ENCODE assay signal across 8 mouse cellular contexts in genomic region chr4:150910164-150910951, GRCm38 (mm10). TPM values are rescaled to one million over a fixed set of nuclear protein-coding genes. Genes with fewer than 3 reads are reported as not detected.
DNase-seq lines count a peak whose midpoint lies in the region; ATAC-seq and TF ChIP-seq lines count a peak whose summit lies in the region.

No protein-coding gene starts in this region.

- DNase-seq in lung, embryonic 14.5 days: no peak
- DNase-seq in lung, postnatal 14 days: no peak
- no peak for DNase-seq in limb, embryonic 10.5 days (ENCODE audit: low spot score)
- no peak for DNase-seq in urinary bladder, adult 18-20 months (ENCODE audit: low spot score in 2 of 2)
- DNase-seq in B cell, adult 2 months: no peak
- DNase-seq in urinary bladder, postnatal 36 days (ENCODE audit: low spot score in 2 of 2): no peak

- H3K27ac ChIP-seq in lung, embryonic 14.5 days (ENCODE audit: low read depth): peak overlapping the region; percentile 65
- peak overlapping the region; percentile 93 for H3K27ac ChIP-seq in limb, embryonic 10.5 days
- peak overlapping the region; percentile 76 for H3K27ac ChIP-seq in neural tube, embryonic 14.5 days (ENCODE audit: low read depth, low read length)

- H3K9me3 ChIP-seq in lung, embryonic 14.5 days (ENCODE audit: low read depth, low read length): no peaks in the 10 kb centered on the region
- no peaks in the 10 kb centered on the region for H3K9me3 ChIP-seq in limb, embryonic 10.5 days (replicated peaks)
- H3K9me3 ChIP-seq in neural tube, embryonic 14.5 days (ENCODE audit: control insufficient read depth, low read length): no peaks in the 10 kb centered on the region

- H3K27me3 ChIP-seq in lung, embryonic 14.5 days (ENCODE audit: insufficient read depth, low read length): no peaks in the 10 kb centered on the region
- H3K27me3 ChIP-seq in limb, embryonic 10.5 days (ENCODE audit: low read depth, poor library complexity, severe bottlenecking): no peaks in the 10 kb centered on the region
- no peaks in the 10 kb centered on the region for H3K27me3 ChIP-seq in neural tube, embryonic 14.5 days (ENCODE audit: control insufficient read depth, insufficient read depth, low read length)

- WGBS in lung, embryonic 14.5 days: 82% methylated on average over 19 of the region's 19 CpGs
- 82% methylated on average over 19 of the region's 19 CpGs for WGBS in limb, embryonic 10.5 days
- WGBS in neural tube, embryonic 14.5 days: 88% methylated on average over 19 of the region's 19 CpGs

- peak; percentile 27; the same call in 1 of the 2 replicates for ATAC-seq in lung, embryonic 14.5 days (ENCODE audit: insufficient read depth)
- ATAC-seq in erythroid progenitor cell, adult 5-6 weeks (replicated peaks; ENCODE audit: low FRiP score, poor library complexity, severe bottlenecking): 0 out of 2 replicates have a peak, but pooled peaks have one; percentile 0
- ATAC-seq in neural tube, embryonic 14.5 days (ENCODE audit: low read depth): peak; percentile 19; the same call in 1 of the 2 replicates

- H3K9ac ChIP-seq in lung, embryonic 14.5 days: peak overlapping the region; percentile 26; the same call in 1 of the 2 replicates
- H3K9ac ChIP-seq in neural tube, embryonic 14.5 days (replicated peaks; ENCODE audit: low read depth, low read length): no peak overlapping the region

- H3K4me2 ChIP-seq in lung, embryonic 14.5 days: peak overlapping the region; percentile 66
- H3K4me2 ChIP-seq in neural tube, embryonic 14.5 days (ENCODE audit: low read depth, low read length): peak overlapping the region; percentile 78; the same call in 1 of the 2 replicates

- H3K4me3 ChIP-seq in lung, embryonic 14.5 days (ENCODE audit: low read depth, low read length): peak overlapping the region; percentile 90
- peak overlapping the region; percentile 88 for H3K4me3 ChIP-seq in limb, embryonic 10.5 days
- H3K4me3 ChIP-seq in neural tube, embryonic 14.5 days (ENCODE audit: low read depth, low read length): peak overlapping the region; percentile 85

- no peak; the same call in 1 of the 2 replicates for TF ChIP-seq CTCF in lung, embryonic 14.5 days (IDR thresholded peaks at IDR 0.05; ENCODE audit: low read depth)

- 0 out of 2 replicates have a peak, but pooled peaks cover 6% of the 10 kb centered on the region for H3K4me1 ChIP-seq in lung, embryonic 14.5 days (ENCODE audit: insufficient read depth)
- H3K4me1 ChIP-seq in limb, embryonic 10.5 days: peaks cover 37% of the 10 kb centered on the region
- H3K4me1 ChIP-seq in neural tube, embryonic 14.5 days (ENCODE audit: control insufficient read depth, insufficient read depth, low read length): peaks cover 17% of the 10 kb centered on the region

- H3K36me3 ChIP-seq in lung, embryonic 14.5 days (ENCODE audit: insufficient read depth): peaks cover 18% of the 10 kb centered on the region
- H3K36me3 ChIP-seq in limb, embryonic 10.5 days: peaks cover 31% of the 10 kb centered on the region
- 0 out of 2 replicates have a peak, but pooled peaks cover 3% of the 10 kb centered on the region for H3K36me3 ChIP-seq in neural tube, embryonic 14.5 days (ENCODE audit: control insufficient read depth, insufficient read depth, low read length)

RNA-seq across cellular contexts. Expression of gene Park7, which starts 3.9 kb away (rescaled TPM):
- polyA plus RNA-seq in lung, embryonic 14.5 days (2014; fragmentation: Nextera tagmentation; extraction: Ambion mirVana): 477 and 500 TPM in 2 replicates
- total RNA-seq in erythroid progenitor cell, adult 5-6 weeks (2015; ENCODE audit: low replicate concordance): 32.4 and 104 TPM in 2 replicates
- 61.9 and 62.5 TPM in 2 replicates for total RNA-seq in erythroid progenitor cell, adult 5-6 weeks (2017; ENCODE audit: low replicate concordance)
- 526 and 559 TPM in 2 replicates for polyA plus RNA-seq in limb, embryonic 10.5 days (2016; fragmentation: Nextera tagmentation; extraction: Ambion mirVana)
- 380 and 397 TPM in 2 replicates for polyA plus RNA-seq in neural tube, embryonic 14.5 days (2014; fragmentation: Nextera tagmentation; extraction: Ambion mirVana)

RNA-seq across cellular contexts. Expression of gene Tnfrsf9, which starts 4.0 kb away (rescaled TPM):
- polyA plus RNA-seq in lung, embryonic 14.5 days (2014; fragmentation: Nextera tagmentation; extraction: Ambion mirVana): 0.12 TPM in 1 of 2 replicates, not detected in the other
- 6.7 TPM in 1 of 2 replicates, not detected in the other for total RNA-seq in erythroid progenitor cell, adult 5-6 weeks (2015; ENCODE audit: low replicate concordance)
- 1.3 TPM in 1 of 2 replicates, not detected in the other for total RNA-seq in erythroid progenitor cell, adult 5-6 weeks (2017; ENCODE audit: low replicate concordance)
- polyA plus RNA-seq in limb, embryonic 10.5 days (2016; fragmentation: Nextera tagmentation; extraction: Ambion mirVana): 0.59 and 1.1 TPM in 2 replicates
- 0.22 and 0.43 TPM in 2 replicates for polyA plus RNA-seq in neural tube, embryonic 14.5 days (2014; fragmentation: Nextera tagmentation; extraction: Ambion mirVana)

RNA-seq across cellular contexts. Expression of gene Errfi1, which starts 56.6 kb away (rescaled TPM):
- 41.5 and 48.3 TPM in 2 replicates for polyA plus RNA-seq in lung, embryonic 14.5 days (2014; fragmentation: Nextera tagmentation; extraction: Ambion mirVana)
- total RNA-seq in erythroid progenitor cell, adult 5-6 weeks (2015; ENCODE audit: low replicate concordance): 1.1 and 2.9 TPM in 2 replicates
- total RNA-seq in erythroid progenitor cell, adult 5-6 weeks (2017; ENCODE audit: low replicate concordance): 1.7 TPM in 1 of 2 replicates, not detected in the other
- 25.2 and 25.9 TPM in 2 replicates for polyA plus RNA-seq in limb, embryonic 10.5 days (2016; fragmentation: Nextera tagmentation; extraction: Ambion mirVana)
- polyA plus RNA-seq in neural tube, embryonic 14.5 days (2014; fragmentation: Nextera tagmentation; extraction: Ambion mirVana): 70.2 and 76.9 TPM in 2 replicates
